Mouse (Mus musculus) stomach, postnatal 0 days (tissue): ENCODE results near the gene Bcl3.
A peak's percentile ranks its signal among the peaks of the same experiment; 100 is the strongest.

ENCODE experiments used
- CTCF ChIP-seq: IDR thresholded peaks from 2 replicates; pipeline ENCODE4 v1.5.1; 2016; ENCODE audit warnings: antibody characterized with exemption, low read depth, mild to moderate bottlenecking, moderate library complexity
- EP300 ChIP-seq: optimal IDR thresholded peaks from 2 replicates; pipeline ENCODE3; 2016; ENCODE audit warnings: antibody characterized with exemption

GRCm38 (mm10) chr7:19802995-19803394 lies 19.6 kb downstream of the Bcl3 start:
- TF ChIP-seq CTCF (peak; percentile 94), EP300 (no peak)
